Mouse (Mus musculus) neural tube, embryonic 10.5 days (tissue): ENCODE data around the gene Prss22.

Experiments used
- DNase-seq: peaks from one replicate; pipeline ENCODE4 v3.0.0-alpha.2; 2017; ENCODE audit warnings: low spot score; ENCODE audit errors: extremely low spot score

Gene Prss22

DNA sequence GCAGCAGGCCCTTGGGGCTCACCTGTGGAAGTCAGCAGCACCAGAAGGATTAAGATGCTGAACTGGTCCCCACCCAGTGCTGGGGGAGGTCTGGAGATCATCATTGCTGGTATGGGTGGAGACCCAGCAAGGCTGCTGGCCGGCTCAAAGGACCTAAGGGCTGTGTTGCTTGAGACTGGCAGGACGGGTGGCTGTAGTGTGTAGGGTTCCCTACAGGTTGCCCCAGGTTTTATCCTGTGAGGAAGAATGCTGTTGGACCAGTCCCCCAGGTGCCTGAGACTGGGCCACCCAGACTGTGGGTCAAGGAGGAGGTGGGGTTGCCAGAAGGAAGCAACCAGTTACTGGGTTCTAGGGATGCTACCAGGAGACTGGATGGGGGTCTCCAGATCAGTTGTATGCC, at the start of gene Prss22:
TSS of gene Prss22 (minus strand) at position 200 of the 400 bp plus-strand sequence.
- DNase-seq: no peak

DNA sequence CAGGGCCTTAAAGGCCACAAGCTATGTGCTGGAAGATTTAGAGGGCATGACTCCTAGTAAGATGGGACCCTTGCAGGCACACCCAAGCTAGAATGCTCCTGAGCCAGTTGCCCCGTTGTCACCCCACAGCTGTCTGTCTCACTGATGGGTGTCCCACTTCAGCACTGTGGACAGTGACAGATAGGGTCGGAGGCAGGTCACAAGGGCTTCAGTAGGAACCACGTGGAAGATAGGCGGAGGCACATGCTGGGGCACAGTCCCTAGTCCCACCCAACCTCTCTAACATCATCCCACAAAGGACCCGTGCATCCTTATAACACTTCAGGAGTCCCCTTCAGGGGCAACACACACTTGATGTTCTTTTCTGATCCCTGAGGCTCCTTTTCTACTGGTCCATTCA, 48.1 kb upstream of the Prss22 start:
- no peak for DNase-seq

GRCm38 (mm10) chr17:24045608-24046007, 47.7 kb upstream of the Prss22 start:
- DNase-seq: no peak

DNA sequence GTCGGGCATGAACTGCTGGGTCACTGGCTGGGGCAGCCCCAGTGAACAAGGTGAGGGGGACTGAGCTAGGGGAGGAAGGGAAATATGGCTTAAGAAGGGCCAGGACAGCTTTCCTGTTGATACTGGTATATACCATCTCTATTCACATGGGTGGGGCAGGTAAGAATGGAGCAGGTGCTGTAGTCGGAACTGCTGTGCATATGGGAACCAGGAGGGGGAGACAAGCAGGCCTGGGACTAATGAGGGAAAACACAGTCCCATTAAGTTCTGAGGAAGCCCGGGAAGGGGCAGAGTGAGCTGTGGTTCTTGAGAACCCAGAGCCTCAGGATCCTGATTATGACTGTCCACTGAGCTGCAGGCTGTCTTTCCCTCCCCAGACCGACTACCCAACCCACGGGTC, 46.6 kb upstream of the Prss22 start:
- no peak for DNase-seq

DNA sequence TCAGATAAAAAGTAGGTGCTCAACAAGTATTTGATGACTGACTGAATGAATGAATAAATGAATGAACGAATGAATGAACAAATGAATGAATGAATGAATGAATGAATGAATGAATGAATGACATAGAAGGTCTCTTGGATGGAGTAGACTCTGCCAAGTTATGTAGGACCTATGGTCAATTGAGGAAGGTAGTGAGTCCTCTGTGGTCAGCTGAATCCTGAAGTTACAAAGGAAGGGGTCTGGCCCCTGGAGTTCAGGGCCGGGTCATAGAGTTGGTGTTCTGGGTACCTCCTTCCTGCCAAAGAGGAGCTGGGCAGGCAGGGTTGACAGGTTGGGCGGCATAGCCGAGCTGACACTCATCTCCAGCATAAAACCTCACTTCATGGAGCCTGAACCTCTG, 39.9 kb upstream of the Prss22 start, which contains the start of gene Prss27:
TSS of gene Prss27 (plus strand) at position 301 of the 400 bp plus-strand sequence.
- DNase-seq: no peak

GRCm38 (mm10) chr17:24037360-24037759, 39.5 kb upstream of the Prss22 start:
- no peak for DNase-seq

DNA sequence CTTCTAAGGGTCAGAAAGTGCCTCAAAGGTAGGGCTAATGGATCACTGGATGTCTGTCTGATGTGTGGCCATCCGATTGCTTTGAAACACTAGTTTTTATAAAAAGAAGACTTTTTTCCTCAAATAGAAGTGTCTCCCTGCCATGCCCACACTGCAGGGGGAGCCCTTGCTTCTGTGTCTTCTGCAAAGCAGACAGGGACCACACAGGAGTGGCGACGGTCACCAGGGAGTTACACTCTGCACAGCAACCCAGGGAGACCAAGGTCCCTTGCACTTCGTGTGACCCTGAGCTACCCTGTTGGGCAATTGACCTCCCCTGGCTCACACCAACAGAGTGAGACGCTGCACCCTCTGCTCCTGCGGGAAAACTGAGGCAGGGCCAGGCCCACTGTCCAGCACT, 39.1 kb upstream of the Prss22 start:
- no peak for DNase-seq

DNA sequence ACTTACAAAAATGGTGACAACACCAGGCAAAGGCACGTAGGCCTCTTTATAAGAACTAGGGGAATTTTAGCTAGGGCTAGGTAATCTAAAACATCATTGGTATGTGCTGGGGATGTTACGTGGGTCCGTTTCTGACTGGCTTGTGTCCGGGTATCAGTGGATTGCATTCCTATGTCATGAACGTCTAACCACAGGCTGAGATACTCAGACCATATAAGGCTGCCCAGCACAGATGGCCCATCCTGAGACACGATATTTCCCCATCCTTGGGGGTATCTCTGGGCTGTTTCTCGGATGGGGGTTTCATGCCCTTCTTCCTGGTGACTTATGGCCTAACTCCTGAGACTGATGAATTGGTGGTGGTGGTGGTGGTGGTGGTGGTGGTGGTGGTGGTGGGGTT, 37.2 kb upstream of the Prss22 start:
- DNase-seq: no peak

GRCm38 (mm10) chr17:24030551-24030950, 32.7 kb upstream of the Prss22 start:
- DNase-seq: no peak

- no peak for DNase-seq
Observed at GRCm38 (mm10) chr17:24029477-24029876, 31.6 kb upstream of the Prss22 start.

DNA sequence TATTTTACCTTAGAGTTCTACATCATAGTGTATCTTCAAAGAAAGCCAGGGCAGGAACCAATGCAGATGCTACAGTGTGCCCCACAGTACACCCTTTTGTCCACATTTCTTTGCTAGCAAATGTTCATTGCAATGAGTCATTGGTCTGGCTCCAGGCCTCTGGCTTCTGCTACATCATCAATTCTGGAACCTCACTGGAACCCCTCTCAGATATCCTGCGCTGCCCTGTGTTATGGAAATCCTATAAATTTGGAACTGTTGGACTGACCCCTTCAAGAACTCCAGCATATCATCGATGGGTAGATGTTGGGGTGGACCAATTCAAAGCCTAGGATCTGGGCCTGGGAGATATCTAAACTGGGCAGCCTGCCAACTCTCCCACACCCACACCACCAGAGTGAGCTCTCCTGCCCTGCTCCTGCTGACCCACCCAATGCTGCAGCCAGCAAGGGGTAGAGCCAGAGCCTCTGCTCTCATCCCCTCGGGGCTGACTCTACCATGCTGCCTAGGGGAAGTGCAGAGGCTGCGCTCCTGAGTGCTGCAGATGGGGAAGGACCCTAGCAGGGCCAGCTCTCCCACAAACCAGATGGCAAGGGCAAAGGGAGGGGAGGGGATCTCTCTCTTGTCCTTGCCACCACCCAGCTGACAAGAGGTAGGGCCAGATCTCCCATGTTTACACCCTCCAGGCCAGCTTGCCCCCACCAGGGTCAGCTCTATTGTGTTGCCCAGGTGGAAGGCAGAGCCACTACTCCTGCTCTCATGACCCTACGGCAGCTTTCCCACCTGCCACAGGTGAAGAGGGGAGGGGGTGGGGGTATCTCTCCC, 23.7 kb upstream of the Prss22 start:
- DNase-seq: no peak

GRCm38 (mm10) chr17:24020696-24021095, 22.8 kb upstream of the Prss22 start:
- no peak for DNase-seq

DNA sequence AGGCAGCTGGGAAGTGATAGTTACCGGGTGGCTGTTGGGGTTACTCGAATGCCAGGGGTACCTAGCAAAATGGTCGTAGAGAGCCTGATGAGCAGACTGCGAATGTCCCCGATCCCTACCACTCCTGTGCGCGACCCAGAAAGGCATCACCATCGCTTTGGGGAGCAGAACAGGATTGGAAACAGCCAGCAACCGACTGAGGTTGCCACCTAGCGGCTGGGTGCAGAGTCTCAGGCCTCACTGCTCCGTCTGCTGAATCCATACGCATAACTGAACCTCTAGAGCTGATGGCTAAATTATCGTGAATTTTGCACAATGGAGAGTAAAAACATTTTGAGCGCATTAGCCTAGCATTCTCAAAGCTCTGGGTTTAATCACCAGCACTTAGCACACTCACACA, 17.8 kb upstream of the Prss22 start:
- DNase-seq: peak; percentile 17

GRCm38 (mm10) chr17:24014433-24014965, 16.6 kb upstream of the Prss22 start:
- DNase-seq: no peak

GRCm38 (mm10) chr17:24012921-24013320, 15.0 kb upstream of the Prss22 start:
- no peak for DNase-seq

DNA sequence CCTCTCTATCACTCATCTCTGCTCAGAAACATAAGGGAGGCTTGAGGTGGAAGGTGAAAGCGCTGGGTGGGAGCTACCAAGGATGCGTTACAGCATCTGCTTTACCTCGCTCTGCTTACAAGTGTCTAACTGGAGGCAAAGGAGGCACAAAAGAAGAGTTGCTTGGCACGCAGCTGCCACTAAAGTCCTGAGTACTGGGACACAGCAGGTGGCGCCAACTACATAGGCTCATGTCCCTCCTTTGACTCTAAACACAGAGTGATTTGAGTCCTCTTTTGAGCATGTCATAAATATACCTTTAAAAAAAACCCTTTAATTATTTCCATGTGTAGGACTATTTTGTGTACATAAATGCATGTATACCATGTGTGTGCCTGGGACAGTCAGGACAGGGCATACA, 11.7 kb upstream of the Prss22 start:
- DNase-seq: no peak

DNA sequence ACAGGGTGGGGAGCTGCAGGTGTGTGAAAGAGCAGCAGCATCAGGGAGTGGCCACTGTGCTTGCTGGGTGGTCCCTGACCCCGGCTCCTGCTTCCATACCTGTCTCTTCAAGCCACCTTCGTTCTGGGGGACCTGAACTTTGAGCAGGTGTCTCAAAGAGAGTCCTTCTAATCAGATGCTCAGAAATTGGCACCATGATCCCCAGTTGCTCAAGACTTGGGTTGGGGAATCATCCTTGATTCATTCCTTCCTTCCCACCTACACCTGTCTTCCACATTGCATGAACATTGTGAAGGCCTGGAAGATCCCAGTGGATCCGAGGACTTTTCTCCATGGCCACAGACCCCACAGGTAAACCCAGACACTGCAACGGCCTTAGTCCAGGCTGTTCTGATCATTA, 10.2 kb upstream of the Prss22 start:
- no peak for DNase-seq

DNA sequence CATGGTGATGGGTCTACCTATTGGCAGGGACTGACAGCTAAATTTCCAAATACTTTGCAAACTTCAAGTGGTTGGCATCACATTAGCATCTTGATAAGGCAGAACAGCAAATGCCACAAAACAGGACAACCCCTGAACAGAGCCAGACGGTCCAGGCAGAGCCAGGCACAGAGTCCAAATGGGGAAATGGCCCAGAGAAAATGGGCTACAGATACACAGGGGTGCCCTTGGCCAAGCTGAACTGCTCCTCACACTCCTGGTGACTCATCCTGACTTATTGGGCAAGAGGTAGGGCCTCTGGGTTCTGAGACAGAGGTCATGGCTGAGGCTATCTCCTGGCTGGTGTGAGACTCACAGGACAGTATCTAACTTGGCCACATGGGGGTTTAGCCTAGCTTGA, 9.5 kb upstream of the Prss22 start:
- no peak for DNase-seq

- DNase-seq: no peak
Observed at GRCm38 (mm10) chr17:24006930-24007329, 9.0 kb upstream of the Prss22 start.

- DNase-seq: no peak
Observed at GRCm38 (mm10) chr17:24005049-24005448, 7.1 kb upstream of the Prss22 start.

DNA sequence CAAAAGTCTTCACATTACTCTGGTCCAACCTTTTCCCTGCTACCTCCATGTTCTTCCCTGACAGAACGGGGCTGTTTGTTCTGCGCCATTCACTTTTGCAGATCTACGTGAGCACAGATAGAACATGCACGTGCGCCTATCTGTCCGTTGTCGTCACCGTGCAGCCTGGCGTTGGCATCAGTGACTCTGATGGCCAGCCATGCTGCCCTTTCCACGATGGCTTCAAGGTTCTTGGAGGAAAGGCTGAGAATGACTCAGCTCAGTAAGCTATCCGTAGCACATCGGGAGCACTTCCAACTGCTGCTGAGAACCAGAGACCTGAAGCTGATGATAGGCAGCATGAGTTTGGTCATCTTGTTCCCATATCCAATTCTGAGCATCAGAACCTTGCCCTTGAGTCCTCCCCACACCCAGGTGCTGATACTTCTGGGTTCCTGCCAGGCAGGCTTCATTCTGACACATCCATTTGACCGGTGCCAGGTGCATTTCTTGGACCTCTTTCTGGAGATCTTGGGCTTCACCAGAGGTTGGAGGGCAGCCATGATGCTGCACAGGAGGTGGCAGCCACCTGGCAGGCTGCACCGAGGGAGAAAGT, 6.3 kb upstream of the Prss22 start:
- no peak for DNase-seq

- no peak for DNase-seq
Observed at GRCm38 (mm10) chr17:24000404-24000803, 2.5 kb upstream of the Prss22 start.

- DNase-seq: no peak
Observed at GRCm38 (mm10) chr17:23998383-23998782, 483 bp upstream of the Prss22 start.
